Mouse (Mus musculus) gastrocnemius, postnatal 4 days (tissue): Measurements from ENCODE around the gene Yod1. TPM values are rescaled to one million over a fixed set of nuclear protein-coding genes. Genes with fewer than 3 reads are reported as not detected.

Source experiments
- DNase-seq, 2 experiments: peaks; one replicate each; pipeline ENCODE4 v3.0.0; 2021 to 2022; ENCODE audit warnings: low spot score in 2 of 2, mixed read lengths in 2 of 2
- total RNA-seq, 2 experiments: library from RNA; stranded (reverse); gene quantifications; 2 replicates each; pipeline ENCODE4 v1.2.3; 2021

Gene Yod1
- total RNA-seq, 2 experiments from 2014 or later: 4.0 to 5.2 TPM

DNA sequence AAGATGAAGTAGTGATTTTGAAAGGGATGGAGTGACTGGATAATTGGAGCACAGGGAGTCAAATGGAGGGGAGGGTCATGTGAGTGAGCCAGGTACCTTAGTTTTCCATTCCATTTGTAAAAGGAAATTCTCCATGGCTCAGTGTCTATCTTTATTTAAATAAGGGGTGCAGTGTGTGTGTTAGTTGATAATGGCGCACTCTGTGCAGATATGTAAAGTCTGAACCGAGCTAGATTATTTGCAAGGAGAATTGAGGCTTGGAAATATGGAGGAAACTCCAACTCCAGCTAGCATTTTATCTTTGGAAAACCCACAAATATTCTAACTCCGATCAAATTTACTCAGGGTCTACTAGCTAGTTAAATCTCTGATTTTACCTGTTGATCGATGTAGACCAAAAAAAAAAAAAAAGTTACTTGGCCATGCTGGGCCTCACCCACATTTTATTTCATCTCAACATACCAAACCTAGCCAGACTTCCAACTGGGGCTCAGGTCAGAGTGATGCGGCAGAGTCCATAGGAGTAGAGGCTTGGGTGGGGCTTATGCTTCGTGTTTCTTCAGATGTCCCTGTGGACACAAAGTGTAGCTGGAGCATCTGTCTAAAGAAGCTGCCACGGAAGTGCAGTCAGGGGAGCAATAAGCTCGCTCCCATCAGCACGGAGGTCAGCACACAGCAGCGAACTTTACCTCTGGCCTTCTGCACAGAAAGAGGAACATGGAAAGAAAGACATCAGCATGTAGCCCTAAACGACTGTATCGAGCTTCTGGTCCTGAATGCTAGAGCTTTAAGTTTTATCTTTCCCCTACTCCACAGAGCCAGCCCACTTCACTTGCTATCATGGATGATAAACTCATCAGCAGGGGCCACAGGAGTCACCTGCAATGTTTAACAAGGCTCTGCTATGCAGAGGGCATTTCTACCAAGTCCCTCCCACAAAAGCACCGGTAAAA is 15.9 kb downstream of the Yod1 start:
- DNase-seq: no peak

DNA sequence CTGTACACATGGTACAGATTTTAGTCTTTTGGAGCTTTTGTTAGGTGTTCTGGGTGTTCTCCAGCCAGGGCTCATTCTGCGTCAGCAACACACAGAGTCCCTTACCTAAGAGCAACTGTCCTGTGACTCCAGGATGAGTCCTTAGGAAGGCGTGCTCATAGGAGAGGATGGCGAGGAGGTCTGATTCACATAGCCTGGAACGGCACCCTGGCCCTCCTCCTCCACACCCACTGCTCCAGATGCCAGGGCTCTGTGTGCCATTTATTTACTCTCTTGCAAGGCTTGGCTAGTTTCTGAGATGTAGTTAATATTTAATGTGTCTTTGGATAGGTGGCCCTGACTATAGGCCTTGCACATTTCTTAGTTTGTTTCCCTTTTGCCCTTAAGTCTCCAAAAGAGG is 16.5 kb downstream of the Yod1 start:
- DNase-seq: no peak

DNA sequence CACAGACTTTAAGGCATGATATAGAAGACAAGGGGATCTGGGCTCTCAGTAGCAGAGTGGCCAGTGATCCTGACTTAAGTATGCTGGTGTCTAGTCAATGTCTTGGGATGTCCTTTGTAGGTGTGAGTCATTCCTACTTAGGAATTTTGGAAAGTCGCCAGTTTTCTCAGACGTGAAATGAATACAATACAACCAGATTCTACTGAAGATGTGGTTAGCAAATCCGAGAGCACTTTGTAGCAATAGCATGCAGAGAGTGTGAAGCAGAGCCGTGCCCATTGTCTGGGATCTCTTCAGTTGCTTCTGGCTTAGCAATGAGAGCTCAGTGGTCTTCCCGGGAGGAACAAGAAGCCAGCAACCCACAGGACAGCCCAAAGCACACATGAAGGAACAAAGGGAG is 17.3 kb downstream of the Yod1 start:
- DNase-seq: no peak

DNA sequence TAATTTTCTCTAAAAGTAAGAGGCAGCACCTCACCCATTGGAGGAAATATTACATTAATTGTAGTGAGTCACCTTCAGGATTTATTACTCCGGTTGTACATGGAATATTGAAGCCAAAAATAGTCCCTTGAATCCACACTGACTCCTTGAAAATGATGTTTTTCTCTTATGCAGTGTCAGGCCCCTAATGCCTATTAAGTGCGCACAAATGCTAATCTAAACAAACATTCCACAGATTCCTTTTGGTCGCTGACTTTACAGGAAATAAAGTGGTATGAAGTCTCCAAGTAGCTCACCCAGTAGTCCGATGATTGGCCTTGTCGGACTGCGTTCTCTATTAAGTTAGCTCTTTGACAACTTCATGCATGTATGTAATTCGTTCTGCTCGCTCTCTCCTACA is 17.7 kb downstream of the Yod1 start:
- no peak for DNase-seq

DNA sequence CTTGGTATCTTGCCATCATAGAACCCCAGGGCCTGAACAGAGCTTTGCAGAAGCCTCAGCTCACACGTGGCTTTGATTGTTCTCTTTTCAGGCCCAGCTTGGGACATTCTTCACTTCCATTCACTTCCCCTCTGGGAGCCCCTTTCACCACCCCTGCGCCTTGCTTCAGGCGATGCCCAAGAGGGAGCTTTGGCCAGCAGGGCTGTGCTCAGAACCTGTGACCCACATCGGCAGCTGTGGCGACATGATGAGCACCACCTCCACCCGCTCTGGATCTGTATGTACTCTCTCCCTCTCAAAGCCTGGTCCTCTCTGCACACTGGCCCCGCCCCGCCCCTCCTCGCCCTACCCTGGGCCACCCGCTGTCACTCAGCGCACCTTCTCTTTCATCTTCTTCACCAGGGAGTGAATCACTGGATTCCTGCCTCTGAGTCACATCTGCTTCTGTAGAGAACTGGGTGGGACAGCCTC is 20.3 kb downstream of the Yod1 start:
- DNase-seq: no peak

DNA sequence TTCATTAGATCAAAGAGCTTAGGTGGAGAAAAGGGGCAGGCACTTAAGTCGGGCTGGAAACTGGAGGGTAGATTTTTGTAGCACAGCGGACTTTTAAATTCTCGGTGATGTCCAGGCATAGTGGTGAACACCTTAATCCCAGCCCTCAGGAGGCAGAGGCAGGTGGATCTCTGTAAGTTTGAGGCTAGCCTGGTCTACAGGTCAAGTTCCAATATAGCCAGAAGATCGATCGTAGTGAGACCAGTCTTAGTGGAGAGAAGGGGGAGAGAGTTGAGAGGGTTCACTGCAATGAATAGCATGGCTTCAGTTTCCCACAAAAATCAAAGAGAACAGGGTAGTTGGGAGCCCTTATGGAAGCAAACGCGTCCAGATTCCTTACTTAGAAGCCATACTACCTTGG is 20.8 kb downstream of the Yod1 start:
- DNase-seq: no peak

DNA sequence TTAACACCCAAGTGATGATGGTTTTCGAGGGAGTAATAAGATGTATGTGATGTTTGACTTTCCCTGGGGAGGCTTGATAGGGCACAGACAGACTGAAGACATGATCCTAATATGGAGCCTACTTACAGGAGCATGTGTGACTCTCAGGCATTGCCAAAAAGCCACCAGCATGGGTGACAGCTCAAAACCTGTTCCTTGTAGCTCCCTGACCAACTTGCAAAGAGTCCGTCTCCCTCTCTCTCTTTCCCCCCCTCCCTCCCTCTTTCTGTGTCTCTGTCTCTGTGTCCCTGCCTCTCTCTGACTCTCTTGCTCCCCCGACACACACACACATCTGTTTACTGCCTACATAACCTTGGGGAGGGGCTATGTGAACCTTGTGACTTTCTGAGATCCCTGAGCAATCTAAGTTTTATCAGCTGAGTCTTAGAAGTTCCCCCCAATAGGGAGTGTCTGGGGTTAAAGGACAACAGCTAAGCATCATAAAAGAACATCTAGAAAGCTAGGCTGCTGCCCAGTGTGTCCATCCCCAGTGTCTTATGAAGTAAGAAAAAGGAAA is 21.5 kb downstream of the Yod1 start:
- no peak for DNase-seq

DNA sequence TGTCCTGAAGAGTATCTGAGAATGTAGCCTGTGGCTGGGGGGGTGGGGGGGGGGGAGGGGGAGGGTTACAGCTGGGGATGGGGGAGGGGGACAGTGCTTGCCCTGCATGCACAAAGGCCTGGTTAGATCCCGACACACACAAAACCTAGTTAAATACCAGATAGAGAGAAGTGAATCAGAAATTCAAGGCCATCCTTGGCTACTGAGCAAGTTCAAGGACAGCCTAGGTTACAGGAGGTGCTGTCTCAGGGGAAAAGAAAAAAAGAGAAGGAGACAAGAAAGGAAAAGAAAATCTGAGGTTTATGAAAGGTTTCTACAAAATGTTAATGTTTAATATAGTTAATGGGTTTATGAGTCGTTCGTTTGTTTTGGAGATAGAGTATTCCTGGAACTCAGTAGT is 22.5 kb downstream of the Yod1 start:
- DNase-seq: no peak

DNA sequence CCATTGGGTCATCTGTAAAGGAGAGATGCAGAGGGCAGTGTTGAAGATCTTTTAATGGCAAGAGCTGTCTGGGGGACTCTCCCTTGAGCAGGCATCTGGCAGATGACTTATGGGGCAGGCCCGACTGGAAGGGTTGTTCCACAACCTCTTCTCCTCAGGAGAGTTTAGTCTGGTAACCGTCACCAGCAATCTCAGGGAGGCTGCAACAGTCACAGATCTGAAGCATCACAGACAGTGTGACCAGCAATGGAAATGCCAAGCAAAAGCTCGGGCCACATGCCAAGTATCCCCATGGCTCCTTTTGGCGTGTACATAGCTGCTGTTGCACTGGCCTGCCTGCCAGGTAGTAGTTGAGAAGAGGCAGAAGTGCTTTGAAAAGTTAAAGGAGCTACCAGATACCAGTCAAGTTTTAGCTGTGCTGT is 23.1 kb downstream of the Yod1 start:
- no peak for DNase-seq

DNA sequence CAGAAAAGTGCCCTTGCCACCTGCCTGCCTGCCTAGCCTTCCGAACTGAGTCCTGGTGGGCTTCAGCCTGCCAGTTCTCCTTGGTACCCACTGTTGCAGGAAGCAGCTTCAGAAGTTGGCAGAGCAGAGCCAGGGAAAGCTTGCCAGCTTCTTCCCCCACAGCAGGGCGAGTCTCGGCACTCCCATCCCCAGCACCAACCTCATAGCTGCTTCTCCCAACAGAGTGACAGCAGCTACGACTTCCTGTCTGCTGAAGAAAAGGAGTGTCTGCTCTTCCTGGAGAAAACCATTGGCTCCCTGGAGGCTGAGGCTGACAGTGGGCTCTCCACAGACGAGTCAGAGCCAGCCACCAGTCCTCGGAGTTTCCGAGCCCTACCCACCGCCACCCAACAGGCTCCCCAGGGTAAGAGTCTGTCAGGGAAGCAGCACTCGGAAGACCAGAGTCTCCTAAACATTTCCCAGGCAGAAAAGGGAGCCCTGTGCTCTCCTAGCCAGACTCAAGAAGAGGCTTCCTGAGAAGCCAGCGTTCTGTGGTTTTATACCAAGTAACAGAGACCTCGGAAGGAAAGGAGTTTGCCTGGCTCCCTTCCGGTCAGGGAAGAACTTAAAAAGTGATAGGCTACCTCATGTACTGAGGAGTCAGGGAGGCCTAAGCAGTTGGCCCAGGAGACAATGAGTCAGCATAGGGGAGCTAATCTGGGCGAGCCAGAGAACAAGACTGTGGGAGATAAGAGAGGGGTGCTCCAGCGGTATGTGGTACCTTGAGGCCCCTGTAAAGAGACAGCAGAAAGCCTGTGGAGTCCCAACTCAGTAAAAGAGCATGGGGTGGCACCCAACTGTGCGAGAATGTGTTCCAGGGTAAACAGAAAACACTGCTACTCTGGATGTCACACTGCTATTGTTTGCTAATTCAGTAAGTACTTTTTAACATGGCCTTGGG is 23.9 kb downstream of the Yod1 start:
- DNase-seq: no peak

DNA sequence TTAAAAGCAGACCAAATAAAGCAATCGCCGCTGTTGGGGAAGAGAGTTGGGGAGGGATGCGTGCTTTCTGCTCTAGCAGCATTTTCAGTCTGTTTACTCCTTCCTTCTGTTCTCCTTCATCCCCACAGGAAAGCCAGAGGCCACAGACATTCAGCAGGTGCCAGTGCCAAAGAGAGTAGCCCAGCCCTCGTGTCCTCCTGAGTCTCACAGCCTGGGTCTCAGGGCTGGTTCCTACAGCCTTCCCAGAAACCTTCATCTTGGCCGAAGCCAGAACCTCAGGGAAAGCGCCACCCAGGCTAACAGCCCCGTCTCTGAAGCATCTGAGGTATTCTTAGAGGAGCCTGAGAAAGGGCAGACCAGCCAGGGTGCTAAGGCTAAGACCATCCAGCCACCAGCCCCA is 25.1 kb downstream of the Yod1 start:
- DNase-seq: no peak

DNA sequence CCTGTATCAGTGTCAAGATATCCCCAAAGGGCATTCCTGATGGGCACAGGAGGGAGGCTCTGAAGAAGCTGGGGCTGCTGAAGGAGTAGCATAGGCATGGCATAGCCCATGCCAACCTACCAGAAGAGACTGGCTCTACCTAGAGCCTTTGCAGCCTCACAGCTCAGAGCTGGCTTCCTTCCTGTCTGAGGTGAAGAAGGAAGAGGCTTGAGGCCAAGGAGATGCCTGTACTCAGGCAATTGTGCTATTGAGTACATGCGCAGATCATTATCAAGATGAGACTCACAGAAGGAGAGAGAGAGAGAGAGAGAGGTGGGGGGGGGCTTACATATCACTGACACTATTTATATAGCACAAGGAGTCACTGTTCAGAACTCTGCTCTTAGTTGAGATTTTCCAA is 26.6 kb downstream of the Yod1 start:
- no peak for DNase-seq

DNA sequence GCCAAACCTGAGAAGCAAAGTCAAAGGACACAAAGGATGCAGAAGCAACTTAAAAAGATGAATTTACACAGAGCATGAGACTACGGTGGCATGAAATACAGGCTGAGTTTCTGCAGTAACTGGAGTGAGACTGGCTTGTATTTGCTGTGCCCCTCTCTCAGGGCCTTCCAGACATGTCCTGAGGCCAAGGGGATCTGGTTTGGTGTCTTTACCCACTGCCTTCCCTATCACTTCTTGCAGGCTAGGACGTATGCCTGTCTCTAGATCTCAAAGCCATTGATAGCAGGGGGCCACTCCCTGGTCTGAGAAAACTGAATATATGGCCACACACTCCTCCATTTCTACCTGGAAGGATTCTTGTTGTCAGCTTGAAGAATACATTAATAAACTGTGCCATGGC is 27.1 kb downstream of the Yod1 start:
- no peak for DNase-seq

DNA sequence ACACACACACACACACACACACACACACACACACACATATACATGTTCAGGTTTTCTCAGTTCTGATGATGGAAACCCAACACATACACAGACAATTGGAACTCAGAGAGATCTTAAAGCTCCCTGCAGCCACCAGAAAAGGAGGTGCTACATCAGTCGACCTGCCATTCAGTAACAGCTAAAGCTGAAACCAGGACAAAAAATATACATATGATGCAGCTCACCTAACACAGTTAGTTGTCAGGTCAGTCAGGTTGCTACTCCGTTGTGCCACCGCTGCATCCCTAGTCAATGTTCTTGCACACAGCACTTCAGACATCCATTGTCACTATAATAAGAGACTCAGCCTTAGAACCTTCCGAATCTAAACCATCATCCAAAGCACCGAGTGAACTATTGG is 27.8 kb downstream of the Yod1 start:
- DNase-seq: no peak

DNA sequence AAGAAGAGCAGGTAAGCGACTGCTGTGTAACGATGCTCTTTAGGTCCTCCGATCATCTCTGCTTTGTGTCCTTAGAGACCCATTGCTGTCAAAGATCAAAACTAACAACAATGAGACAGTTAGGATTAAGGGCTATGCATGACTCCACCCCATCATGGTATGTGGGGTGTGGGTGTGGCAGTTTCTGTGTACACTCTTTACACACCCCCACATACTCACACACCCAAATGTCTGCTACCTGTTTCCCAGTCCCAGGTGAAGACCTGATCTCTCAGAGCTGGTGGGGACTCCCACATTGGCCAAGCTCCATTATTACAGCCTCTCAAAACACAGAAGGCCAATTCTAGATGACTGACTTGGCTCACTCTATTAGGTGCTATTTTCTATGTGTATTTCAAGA is 28.5 kb downstream of the Yod1 start:
- no peak for DNase-seq

DNA sequence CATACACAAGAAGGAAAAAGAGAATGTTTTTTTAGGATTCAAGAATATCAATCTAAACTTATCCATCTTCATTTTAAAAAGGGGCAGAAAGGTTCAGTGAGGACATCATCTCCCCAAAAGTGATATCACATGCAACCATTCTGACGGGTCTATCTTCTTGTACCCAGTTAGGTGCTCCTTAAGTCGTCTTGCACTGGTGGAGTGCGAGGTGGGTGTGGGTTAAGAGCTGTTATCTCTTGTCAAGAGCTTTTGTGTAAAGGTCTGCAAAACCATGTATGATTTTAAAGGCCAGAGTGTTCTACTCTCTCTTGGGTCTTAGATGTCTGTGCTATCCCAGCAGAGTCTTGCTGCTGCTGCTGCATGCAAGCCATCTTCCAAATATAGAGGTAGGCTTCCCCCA is 29.7 kb downstream of the Yod1 start:
- no peak for DNase-seq

DNA sequence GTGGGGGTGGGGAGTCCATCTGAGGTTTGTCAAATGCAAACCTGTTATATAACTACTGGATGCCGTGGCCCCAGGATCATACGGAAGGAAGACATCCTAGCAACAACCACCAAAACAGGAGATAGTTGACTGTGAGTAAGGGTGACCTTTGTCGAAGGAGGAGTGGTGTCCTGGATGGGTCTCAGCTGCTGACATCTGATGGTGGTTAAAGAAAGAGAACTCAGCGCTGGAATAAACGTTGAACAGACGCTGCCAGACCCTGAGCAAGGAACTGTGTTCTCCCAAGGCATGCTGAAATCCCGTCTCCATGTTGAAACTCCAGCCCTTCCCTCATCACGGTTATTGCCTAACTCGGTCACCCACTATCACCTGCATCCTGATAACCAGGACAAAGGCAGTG is 42.6 kb downstream of the Yod1 start:
- no peak for DNase-seq

DNA sequence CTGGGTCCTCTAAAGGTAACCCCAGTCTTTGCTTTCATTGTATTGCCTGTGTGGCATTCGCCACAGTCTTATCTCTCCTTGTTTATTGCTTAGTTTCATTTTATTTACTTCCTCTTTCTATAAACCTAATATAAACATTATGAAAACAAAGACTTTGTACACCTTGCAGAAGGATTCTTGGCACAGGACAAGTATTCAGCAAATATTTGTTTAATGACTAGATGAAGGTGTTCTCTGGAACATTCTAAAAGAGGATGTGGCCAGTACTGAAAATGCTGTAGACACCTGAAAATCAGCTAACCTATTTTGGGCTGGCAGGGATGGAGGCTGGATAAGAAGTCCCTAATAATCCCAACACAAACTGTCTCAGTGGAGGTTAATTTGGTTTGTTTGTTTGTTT is 44.5 kb downstream of the Yod1 start:
- no peak for DNase-seq

DNA sequence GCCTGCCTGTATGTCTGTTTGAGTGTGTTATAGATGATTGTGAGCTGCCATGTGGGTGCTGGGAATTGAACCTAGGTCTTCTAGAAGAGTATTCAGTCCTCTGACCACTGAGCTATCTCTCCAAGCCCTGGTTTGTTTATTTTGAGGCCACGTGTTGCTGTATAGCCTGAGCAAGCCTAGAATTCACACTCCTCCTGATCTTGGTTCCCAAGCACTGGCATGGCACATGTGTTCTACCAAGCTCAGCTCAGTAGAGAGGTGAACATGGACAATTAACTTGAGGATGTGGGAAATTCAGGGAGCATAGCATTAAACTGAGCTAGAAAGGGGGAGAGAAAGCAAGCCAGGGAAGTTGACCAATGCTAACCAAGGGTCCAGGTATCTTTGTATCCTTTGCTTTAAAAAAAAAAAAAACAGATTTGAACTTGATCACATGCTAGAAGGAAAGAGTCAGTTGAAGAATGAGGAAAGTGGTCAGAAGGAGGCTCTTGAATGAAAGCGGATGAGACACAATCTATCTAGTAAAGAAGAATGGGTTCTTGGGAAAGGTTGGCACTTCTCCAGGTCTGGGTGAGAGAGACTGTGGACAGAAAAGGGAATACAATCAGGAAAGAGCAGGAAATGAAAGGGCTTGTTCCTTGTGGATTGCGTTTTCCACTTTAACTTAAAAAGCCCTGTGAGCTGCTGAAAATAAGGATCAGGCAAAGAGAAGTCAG is 45.1 kb downstream of the Yod1 start:
- DNase-seq: no peak

DNA sequence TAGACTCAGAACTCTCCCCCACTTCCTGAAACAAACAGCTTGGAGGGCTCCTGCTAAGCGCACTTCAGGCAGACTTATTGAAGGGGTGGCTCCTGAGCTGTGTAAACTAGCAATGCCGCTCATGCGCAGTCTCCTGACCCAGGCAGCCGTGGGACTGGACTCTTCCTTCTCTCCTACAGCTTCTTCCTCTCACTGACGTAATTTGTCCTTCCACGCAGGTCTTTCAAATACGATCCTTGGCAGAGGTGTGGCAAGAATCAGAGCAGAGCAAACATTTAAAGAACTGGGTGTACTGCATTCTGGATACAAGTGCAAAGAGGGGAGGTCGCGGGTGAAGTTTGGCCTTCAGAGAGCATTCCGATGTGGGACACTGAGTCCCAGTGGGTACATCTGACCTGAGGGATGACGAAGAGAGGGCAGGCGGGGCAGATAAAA is 46.9 kb downstream of the Yod1 start:
- DNase-seq: no peak

DNA sequence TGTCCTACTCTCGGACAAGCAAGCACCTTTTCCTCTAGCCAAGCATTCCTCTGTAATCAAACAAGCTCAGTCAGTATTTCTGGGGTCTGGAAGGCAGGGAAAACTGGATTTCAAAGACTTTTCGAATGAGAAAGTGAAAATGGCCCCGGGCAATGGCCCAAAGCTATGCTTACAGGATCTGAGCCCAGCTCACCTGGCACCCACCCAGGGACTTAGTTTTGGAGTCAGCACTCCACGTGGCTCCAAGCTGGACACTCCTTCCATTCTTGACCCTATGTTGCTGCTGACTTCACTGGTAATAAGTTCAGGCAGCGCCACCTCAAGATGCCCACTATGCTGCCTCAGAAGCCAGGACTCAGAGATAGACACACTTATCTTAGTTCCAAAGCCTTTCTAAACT is 49.9 kb downstream of the Yod1 start:
- no peak for DNase-seq
